Mouse (Mus musculus) cerebellum, adult (tissue): Measurements from ENCODE around the gene Flnc.

ENCODE experiments used
- ATAC-seq: cut with Nextera tagmentation; 2 replicates; pipeline ENCODE4 v1.9.2; 2017; ENCODE audit warnings: mild to moderate bottlenecking, moderate library complexity, mixed read lengths; ENCODE audit not compliant: insufficient number of reproducible peaks, low FRiP score, low TSS enrichment

Gene Flnc

DNA sequence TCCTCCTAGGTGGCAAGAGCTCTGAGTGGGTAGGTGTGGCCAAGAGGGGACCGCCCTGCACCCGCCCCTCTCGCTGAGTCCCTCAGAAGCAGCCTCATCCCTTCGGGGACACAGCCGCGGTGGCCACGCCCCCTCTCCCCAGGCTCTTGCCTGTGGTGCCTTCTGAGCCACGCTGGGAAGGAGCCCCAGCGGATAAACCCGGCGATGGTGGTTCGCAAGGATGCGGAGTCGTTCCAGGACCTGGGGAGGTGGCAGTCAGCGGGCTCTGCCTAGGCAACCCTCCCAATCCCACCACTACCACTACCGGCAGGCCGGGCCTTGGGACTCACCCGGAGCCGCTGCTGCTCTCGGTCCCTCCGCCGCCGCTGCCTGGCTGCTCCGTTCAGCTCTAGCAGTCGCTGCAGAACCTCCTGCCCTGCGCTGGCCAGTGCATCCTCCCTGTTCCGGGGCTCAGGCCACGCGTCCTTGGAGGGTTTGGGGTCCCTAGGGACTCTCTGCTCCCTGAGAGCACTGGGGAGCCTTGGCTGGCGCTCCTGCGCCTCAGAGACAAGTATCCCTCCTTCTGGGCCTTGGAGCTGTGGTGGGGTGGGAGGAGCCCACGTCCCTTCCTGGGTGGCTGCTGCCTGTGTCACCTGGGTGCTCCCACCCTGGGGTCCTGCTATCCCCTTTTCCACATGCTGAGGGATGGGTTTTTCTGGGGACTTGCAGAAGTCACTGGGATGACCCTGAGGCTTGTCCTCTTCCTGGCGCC is 41.1 kb downstream of the Flnc start:
- peak; percentile 66 for ATAC-seq

DNA sequence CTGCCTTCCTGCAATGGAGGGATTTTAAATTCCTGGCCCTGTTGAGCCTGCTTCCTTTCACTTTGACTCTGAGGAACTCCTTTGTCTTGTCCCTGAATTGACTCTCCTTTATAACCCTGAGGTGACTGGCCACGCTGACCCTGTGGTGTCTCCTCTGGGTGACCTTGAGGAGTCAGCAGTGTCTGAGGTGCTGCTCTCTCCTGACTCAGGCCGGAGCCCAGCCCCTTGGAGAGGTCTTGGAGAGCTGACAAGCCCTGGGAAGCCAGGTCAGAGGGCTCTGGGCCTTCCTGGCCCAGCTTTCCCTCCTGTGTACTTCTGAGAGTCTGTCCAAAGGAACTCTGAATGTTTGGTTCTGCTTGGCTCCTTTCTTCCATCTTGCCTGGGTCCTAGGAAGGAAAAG is 41.7 kb downstream of the Flnc start:
- ATAC-seq = no peak

DNA sequence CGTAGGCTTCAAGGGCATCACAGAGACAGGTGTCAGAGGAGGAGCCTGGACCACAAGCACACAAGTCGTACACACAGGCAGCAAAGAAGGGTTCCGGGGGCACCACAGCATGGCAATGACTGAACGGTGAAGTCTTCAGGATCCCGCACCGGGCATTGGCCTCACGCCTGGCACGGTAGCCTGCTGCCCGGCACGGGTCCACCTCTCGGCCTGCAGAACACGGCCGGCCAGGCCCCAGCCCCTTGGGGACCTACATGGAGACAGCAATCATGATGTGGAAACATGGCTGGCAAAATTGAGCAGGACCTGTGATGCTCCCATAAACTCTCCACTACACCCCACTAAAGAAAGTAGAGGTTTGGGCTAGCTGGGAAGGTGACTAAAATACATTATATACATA is 49.6 kb downstream of the Flnc start:
- no peak for ATAC-seq

DNA sequence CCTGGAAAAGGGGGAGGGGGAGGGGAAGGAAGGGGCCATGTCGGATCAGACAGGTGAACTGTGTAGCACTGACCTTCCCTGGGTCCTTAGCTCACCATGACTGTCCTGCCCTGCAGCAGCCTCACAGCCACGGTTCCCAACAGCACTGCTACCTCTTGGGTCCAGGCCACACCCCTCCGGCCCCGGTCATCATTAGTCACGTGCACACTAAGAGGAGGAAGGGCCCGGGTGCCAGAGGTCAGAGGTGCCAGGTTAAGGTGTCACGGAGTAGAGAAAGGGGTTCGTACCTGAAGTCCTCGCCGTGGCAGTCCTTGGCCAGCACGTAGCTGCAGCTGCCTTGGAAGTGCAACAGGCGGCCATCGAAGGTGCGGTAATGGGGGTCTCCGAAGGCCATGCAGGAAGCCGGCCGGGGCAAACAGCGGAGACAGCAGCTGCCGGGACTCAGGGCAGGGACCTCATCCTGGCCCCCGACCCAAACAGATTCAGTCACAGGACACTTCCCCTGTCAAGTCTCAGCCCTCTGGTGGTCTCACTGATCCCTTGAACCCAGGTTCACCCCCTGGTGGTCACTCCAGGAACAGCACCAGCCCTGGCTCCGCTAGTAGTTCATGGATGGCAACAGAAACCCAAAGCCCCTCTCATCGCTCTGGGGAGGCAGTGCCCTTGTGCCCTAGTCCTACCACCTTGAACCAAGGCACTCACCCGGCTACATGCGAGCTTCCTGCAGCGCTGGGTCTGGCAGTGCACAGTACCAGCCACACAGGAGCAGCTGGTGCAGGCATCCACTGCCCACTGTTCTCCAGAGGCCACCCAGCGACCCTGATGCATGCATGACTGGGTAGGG is 51.9 kb downstream of the Flnc start:
- peak; percentile 43; the same call in 1 of the 2 replicates for ATAC-seq

DNA sequence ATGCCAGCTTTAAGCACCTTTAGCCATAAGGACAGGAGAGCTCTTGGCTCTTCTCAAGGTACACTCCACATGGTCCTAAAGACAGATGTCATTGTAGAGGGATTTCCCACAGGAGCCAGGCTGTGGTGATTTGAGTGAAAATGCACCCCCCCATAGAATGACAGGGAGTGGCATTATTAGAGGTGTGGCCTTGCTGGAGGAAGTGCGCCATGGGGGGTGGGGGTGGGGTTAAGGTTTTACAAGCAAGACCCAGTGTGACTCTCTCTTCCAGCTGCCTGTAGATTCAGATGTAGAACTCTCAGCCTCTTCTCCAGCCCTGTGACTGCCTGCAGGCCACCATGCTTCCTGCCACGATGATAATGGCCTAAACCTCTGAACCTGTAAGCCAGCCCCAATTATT is 52.9 kb downstream of the Flnc start:
- ATAC-seq = no peak

DNA sequence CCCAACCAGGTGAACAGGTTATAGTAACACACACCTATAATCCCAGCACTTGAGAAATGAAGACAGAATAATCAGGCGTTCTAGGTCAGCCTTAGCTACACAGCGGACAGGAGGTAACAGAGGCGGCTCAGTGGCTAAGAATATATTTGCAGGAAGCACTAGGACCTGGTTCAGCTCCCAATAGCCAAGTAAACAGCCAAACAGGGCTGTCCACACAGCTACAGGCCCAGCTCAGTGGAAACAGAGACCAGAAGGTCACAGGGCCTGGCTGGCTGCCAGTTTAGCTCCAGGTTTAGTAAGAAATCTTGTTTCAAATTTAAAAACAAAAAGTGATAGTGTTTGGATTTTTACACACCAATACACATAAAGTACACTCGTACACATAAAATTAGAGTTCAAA is 61.0 kb downstream of the Flnc start:
- no peak for ATAC-seq

DNA sequence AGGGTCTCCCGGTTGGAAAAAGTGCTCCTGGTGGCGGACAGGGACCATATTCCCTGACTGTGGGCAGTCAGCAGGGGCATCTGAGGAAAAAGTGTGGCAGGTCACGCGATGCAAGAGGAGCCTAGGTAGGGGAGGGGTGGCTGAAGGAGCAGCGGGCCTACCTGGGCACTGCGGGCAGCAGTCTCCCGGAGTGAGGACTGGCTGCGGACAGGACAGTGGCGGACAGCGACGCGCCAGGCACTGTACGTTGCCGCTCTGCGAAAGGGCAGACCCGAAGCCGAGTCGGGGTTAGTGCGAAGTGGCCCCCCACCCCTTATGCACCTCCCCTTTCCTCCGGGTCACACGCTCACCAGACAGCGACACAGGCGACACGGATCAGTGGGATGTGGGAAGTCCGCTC is 63.2 kb downstream of the Flnc start:
- no peak for ATAC-seq

DNA sequence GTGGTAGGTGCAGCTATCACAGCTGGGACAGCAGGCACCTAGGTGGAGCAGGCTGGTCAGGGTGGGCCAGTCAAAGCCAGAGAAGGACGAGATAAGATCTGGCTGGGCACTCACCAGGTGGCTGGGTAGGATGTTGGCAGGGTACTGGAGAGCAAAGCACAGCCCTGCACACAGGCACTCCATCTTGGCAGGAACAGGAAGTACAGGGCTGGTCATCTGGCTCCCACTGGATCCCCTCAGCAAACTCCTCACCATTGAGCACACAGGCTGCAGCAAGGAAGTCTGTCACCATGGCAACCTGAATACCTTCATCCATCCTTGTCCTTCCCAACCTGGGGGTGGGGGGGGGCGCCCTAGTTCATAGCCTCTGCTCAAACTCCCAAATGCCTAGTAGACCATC is 64.7 kb downstream of the Flnc start:
- no peak for ATAC-seq

DNA sequence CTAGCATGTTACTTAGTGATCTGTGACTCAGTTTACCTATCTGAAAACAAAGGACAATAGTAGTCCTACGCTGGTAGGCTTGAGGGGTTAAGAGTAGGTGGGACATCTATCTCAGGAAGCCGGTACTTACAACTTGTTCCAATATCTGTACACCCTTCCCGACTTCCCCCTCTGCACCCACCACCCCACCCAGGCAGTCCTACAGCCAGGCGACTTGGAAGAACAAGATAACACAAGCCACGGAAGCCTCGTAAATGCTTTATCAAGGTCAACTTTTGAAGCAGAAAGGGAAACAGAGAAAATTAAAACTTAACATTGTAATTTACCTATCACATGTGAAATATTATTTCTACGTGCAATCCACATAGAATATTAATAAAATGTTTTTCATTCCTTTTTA is 67.1 kb downstream of the Flnc start:
- no peak for ATAC-seq

DNA sequence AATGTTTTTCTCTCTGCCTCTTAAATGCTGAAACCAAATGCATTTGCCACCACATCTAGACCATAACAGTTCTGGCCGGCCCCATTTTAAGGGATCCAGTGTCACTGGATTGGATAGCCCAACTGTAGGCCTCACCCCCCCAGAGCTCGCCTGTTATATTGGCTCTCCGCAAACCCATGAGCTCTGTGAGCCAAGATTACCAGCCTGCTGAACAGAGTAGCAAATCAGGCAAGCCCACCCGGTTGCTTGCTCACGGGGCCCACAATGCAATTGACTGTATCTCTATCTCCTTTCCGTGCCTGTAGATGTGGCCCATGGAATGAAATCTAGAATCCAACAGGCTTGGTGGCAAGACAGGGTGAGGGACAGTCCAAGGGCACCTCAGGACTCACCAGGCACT is 67.8 kb downstream of the Flnc start:
- ATAC-seq = no peak

DNA sequence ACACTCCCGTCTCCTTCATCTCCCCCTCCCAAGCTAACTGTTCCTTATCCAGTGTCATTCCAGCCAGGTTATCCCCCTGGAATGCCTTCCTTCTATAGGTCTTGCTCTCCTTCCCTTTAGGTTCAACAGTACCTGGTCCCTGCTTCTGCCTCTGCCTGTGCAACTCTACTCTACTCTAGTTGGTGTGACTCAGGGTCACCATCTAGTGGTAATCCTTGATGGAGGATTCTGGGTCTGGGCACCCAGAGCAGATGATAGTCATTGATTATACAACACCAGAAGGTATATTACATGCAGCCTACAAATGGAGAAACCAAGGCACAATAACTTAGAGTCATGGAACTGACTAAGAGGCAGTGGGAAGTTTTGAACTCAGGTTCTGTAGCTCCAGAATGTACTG is 68.5 kb downstream of the Flnc start:
- ATAC-seq = no peak

DNA sequence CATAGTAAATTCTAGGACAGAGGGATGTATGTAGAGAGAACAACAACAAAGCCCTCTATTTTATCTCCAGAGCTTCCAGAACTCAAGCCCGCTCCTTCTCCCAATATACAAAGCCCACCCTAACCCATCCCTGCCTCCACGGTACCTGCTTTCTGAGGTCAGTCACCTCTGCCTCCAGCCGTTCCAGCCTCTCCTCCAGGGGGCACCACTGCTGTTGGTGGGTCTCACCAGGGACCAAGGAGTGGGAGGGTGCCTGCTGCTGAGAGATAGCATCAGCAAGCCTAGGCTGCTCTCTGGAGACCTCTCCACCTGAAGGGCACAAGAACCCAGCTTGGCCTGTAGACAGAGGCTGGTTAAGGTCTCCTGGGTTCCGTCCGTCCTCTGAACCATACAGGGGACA is 72.4 kb downstream of the Flnc start:
- ATAC-seq = no peak

DNA sequence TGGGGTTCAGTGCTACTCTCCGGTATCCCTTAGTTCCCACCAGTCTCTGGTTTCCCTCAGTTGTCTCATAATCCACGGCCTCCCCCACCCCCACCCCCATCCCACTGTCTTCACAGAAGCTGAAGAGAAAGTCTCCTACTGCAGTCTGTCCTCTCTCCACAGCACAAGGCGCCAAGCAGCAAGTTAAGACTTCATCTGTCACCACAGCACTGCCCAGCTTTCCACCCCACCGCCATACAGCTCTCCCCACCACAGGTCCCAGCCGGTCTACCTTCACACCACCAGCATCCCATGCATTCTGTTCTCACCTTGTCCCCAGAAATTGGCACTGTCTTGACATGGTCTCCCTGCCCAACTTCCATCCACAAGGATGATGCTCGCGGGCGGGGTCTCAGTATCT is 73.8 kb downstream of the Flnc start:
- ATAC-seq = no peak

DNA sequence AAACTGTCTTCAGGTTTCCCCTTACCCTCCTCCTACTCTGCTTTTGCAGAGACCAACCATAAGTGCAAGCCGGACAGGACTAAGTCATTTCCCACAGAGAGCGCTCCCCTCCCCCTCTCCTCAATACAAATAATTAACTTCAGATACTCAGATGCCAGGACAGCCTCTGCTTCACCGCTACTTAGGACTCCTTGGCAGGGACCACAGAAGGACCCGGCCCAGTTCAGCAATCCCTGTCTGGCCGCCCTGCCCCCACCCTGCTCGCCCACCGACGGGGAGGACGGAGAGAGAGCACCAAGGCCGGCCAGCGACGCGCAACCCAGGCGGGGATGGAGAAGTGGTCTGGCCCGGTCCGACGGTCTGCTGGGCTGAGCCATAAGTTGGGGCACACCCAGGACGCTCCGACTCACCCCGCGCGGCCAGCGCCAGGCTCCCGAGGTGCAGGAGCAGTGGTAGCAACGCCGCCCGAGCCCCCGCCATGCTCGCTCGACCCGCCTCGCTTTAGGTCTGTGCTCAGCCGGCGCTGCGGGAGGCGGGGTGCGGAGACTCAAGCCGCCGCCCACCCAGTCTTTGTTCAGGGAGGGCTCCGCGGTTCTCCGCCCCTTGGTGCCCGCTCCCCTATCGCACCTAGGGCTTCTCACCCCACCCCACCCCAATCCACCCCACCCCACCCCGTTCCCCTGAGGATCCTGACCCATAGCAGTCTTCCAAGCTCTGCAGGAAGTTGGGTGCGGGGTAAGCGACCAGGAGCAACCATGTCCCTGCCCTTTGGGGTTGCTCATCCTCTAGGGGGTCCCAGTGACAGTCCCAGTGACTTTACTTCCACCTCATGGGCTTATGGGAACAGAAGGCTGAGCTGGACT is 74.6 kb downstream of the Flnc start, which contains the start of gene Kcp:
TSS of gene Kcp (minus strand) at position 506 of the 863 bp plus-strand sequence.
- no peak for ATAC-seq

DNA sequence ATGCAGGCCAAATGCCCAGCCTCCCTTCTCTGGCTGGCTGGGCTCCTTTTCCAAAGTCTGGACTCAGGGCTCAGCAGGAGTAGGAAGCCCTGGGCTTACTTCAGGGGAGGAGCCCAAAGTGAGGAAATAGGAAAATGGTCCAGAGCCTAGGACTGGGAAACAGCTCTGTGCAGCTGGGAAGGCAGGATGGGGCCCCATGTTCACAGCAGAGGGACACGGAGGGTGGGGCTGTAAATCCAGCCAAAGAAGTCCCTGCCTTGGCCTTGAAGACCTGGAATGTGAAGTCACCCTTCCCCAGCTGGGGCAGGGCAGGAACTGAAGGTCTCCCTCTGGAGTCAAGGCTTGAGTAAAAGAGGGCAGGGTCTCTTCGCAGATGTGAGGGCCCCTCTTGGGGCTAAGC is 76.0 kb downstream of the Flnc start:
- no peak for ATAC-seq
